Mouse (Mus musculus) kidney, embryonic 14.5 days (tissue): ENCODE results near the gene Stum. TPM values are rescaled to one million over a fixed set of nuclear protein-coding genes. Genes with fewer than 3 reads are reported as not detected.

Experiments used
- ATAC-seq: fragments of 200-750 bp; cut with Nextera tagmentation; 2 replicates; pipeline ENCODE4 v1.8.0; 2017; ENCODE audit warnings: moderate number of reproducible peaks, mild to moderate bottlenecking, moderate TSS enrichment, moderate library complexity; ENCODE audit not compliant: low FRiP score, low TSS enrichment
- H3K27ac ChIP-seq: fragments of 300-500 bp; sonication (generic); 2 replicates; pipeline ENCODE4 v1.5.1; 2014; ENCODE audit warnings: low read depth, mild to moderate bottlenecking, low read length, moderate library complexity, mixed read lengths
- H3K27me3 ChIP-seq: fragments of 300-500 bp; sonication (generic); 2 replicates; pipeline ENCODE4 v1.6.1; 2014; ENCODE audit warnings: mild to moderate bottlenecking, low read length; ENCODE audit not compliant: control insufficient read depth, insufficient read depth
- H3K36me3 ChIP-seq: fragments of 300-500 bp; sonication (generic); 2 replicates; pipeline ENCODE4 v1.6.1; 2014; ENCODE audit warnings: low read length, mixed read lengths; ENCODE audit not compliant: control insufficient read depth, insufficient read depth
- H3K4me1 ChIP-seq: fragments of 300-500 bp; sonication (generic); 2 replicates; pipeline ENCODE4 v1.6.1; 2014; ENCODE audit warnings: low read length, mixed read lengths; ENCODE audit not compliant: control insufficient read depth, insufficient read depth
- H3K4me2 ChIP-seq: fragments of 300-500 bp; sonication (generic); replicated peaks from 2 replicates; pipeline ENCODE4 v1.6.1; 2014; ENCODE audit warnings: low read depth, mild to moderate bottlenecking, low read length
- H3K4me3 ChIP-seq: fragments of 300-500 bp; sonication (generic); 2 replicates; pipeline ENCODE4 v1.5.1; 2014; ENCODE audit warnings: mild to moderate bottlenecking, low read length
- H3K9ac ChIP-seq: fragments of 300-500 bp; sonication (generic); 2 replicates; pipeline ENCODE4 v1.6.1; 2014; ENCODE audit warnings: low read depth, mild to moderate bottlenecking, low read length, moderate library complexity
- H3K9me3 ChIP-seq: fragments of 300-500 bp; sonication (generic); 2 replicates; pipeline ENCODE4 v1.6.1; 2016; ENCODE audit warnings: low read length; ENCODE audit not compliant: control insufficient read depth
- WGBS: fragments of 180-500 bp; shearing (Covaris S2); extraction: QIAGEN DNeasy Blood & Tissue Kit; methylation state at CpG from one replicate; pipeline ENCODE4 v1.1.7; 2014; 5-methylcytosine and 5-hydroxymethylcytosine counted together
- polyA plus RNA-seq: library from polyadenylated mRNA; unstranded; fragments of >200 nt; fragmentation: Nextera tagmentation; extraction: Ambion mirVana; gene quantifications from 2 replicates; pipeline ENCODE4 v1.2.1, GENCODE M21; 2014

The Stum gene
- polyA plus RNA-seq, 1 experiment from 2014 or later: 1.8 TPM

DNA sequence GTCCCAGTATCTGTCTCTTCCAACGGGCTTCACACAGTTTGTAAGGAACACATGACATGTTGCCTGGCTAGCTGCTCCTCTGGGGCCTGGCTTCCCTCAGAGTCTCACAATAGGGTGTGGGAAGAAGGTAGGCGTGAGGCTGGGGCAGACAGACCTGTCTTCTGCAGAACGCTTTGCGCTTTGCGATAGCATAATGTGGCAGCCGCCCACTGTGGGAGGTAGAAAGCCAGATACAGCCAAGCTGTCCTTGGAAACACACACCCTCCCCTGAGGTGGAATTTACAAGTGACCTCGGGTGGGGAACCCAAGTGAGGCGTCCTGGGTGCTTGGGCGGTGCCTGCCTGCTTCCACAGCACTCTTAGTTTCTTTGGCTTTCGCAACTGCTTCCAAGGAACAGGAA lies 98.8 kb downstream of the Stum start:
- no peaks in the 10 kb centered on the region for H3K27me3 ChIP-seq
- H3K9ac ChIP-seq: no peak overlapping the region
- no peaks in the 10 kb centered on the region for H3K9me3 ChIP-seq
- no peak overlapping the region for H3K27ac ChIP-seq
- H3K4me3 ChIP-seq: no peak overlapping the region
- H3K4me1 ChIP-seq: peaks cover 20% of the 10 kb centered on the region; the same call in 1 of the 2 replicates
- ATAC-seq: no peak
- no peaks in the 10 kb centered on the region for H3K36me3 ChIP-seq
- 73% methylated on average over 10 of the region's 10 CpGs for WGBS
- no peak overlapping the region for H3K4me2 ChIP-seq

DNA sequence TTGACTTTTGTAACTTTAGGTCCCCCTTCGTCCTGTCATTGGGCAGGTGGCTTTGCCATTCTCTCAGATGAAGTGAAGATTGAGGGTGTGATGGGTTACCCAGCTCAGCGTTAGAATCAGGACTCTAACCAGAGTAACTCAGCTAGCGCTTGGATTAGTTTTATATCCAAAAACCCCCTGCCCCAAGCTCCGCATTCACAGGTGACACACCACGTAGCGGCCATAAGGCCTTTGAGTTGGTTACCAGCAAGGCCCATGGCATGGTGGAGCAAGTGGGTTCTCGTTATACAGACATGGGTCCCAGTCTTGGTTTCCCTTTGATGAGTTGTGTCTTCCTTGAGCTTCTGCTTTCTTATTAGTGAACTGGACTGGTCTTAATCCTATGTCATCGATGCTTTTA lies 99.4 kb downstream of the Stum start:
- H3K27ac ChIP-seq: no peak overlapping the region
- no peak overlapping the region for H3K4me2 ChIP-seq
- H3K27me3 ChIP-seq: no peaks in the 10 kb centered on the region
- H3K9ac ChIP-seq: no peak overlapping the region
- no peaks in the 10 kb centered on the region for H3K9me3 ChIP-seq
- 95% methylated on average over 8 of the region's 8 CpGs for WGBS
- peaks cover 20% of the 10 kb centered on the region; the same call in 1 of the 2 replicates for H3K4me1 ChIP-seq
- no peaks in the 10 kb centered on the region for H3K36me3 ChIP-seq
- no peak overlapping the region for H3K4me3 ChIP-seq
- no peak for ATAC-seq

Other genes starting within 250 kb of the Stum start
- 15.4 and 17.1 TPM in 2 replicates for gene Psen2, start 220.1 kb downstream of the Stum start, polyA plus RNA-seq
- 7.3 and 7.7 TPM in 2 replicates for gene Itpkb, start 153.0 kb downstream of the Stum start, polyA plus RNA-seq
- gene Parp1, start 85.4 kb upstream of the Stum start, polyA plus RNA-seq: 110 and 165 TPM in 2 replicates
- gene Lin9, start 157.6 kb upstream of the Stum start, polyA plus RNA-seq: 19.3 and 22.0 TPM in 2 replicates
- 0.36 and 0.47 TPM in 2 replicates for gene Mixl1, start 213.5 kb upstream of the Stum start, polyA plus RNA-seq
- 18.8 and 28.0 TPM in 2 replicates for gene Acbd3, start 242.5 kb upstream of the Stum start, polyA plus RNA-seq